Mouse (Mus musculus): ENCODE results near the gene Atp8a2. TPM values are rescaled to one million over a fixed set of nuclear protein-coding genes. Genes with fewer than 3 reads are reported as not detected.
A peak's percentile ranks its signal among the peaks of the same experiment; 100 is the strongest.

The Atp8a2 gene
- total and polyA plus RNA-seq, 3 experiments, result 0.15 to 1.2 (median 0.76) TPM

DNA sequence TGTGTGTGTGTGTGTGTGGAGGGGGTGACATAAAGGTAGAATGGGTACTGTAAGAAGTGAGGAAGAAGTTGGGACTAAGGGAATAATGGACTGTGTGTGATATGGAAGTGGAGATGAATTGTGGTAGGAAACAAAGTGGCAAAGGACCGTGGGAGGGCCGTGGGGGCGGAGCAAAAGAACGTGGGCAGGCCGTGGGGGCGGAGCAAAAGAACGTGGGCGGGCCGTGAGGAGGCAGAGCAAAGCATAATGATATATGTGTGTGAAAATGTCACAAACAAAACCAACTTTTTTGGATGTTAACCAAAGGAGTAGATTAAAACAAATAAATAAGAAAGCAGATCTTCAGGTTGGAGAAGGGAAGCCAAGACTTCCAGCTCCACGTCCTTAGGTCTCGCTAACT lies 44.6 kb downstream of the Atp8a2 start:
- DNase-seq, result no peak

DNA sequence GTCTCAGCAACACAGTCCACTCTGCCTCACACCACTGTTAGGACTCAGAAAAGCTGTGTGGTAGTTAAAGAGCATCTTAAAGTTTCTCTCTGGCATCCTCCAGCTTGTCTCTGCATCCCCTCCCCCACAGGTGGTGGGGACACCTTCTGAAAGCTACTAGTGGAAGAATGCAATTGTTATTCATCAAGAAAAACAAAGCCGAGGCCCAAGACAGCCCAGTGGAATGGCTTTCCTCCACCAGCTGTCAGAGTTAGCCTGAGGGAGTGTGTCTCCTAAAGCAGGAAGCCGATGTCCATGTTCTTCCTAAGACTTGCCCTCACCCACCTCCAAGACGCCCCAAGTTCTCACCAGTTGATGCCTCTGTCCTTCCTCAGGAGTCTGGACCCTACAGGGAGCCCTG lies 48.1 kb downstream of the Atp8a2 start:
- DNase-seq, result no peak

DNA sequence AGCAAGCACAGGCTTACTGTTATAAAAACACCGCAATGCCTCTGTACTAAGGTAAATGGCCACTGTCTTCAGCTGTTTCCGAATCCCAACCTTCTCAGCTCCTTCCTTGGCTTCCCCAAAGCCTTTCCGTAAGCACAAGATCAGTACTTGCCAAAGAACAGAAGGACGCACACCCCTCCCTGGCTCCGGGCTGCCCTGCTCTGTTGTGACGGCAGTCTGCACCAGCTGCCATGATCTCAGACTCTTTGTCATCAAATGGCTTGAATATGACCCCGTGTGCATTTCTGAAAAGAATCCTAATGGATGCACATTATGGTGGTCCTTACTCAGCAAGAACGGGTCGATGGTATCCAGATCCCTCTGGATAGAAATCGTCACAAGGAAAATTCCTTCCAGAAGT lies 53.7 kb downstream of the Atp8a2 start:
- DNase-seq, result no peak

DNA sequence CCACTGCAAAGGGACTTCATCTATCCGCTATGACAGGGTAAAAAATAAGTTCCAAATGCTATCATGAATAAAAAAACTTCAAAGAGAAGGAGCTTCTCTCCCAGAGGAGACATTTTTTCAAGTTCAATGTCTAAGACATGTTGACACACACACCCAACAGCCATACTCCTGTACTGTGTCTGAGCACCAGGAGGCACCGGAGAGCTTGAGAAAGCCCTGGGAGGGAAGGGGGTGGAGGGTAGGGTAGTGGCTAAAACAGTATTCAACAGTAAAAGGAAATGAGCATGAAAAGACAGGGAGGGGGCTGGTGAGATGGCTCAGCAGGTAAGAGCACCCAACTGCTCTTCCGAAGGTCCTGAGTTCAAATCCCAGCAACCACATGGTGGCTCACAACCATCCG lies 58.6 kb downstream of the Atp8a2 start:
- DNase-seq, result no peak

DNA sequence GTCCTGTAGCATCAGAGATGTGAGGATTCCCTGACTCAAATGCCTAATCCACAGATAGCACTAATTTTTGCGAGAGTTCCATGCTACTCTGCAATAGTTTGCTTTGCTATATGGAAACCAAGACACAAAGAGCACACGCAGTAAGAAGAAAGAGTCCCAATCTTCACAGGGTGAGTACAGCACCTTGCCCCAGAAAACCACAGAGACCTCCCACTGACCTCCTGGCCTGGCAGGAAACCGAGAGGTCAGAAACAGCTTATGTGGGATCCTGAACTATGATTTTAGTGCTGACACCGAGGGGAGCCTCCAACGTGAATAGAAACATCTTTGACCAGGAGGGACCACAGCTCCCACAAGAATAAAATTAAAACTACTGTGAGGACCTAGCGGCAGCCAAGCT lies 59.2 kb downstream of the Atp8a2 start:
- no peak for DNase-seq

DNA sequence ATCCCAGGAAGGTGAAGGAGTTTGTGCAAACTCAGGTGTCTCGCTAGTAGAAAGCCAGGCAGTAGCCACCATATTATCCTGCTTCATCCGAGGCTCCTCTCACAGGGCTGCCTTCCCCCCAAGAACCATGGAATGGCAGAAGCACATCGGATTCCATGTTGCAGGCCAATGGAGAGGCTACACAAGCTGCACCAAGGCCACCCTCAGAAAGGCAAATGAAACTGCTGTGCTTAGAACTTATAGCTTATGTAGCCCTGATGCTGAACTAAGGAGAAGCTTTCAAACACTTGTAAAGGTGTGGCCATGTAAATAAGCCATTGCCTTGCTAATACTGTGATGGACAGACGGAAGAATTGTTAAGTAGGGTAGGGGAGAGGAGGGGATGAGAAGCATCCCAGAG lies 61.2 kb downstream of the Atp8a2 start:
- no peak for DNase-seq

DNA sequence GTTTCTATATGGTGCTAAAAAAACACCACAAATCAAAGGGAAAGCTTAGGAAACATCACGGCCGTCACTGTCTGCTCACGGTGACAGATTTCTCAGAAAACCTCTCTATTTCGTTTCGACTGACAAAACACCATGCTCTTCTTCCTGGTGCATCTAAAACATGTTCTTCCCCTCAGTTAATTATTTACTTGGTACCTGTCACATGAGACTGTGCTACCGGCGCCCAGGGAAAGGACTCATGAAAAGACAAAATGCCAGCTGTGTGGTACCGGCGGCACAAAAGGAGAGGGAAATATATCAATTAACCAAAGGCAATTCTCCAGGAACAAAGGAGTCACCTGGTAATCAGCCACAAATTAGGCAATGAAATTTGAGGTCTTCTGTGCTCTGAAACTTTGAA lies 62.3 kb downstream of the Atp8a2 start:
- no peak for DNase-seq

DNA sequence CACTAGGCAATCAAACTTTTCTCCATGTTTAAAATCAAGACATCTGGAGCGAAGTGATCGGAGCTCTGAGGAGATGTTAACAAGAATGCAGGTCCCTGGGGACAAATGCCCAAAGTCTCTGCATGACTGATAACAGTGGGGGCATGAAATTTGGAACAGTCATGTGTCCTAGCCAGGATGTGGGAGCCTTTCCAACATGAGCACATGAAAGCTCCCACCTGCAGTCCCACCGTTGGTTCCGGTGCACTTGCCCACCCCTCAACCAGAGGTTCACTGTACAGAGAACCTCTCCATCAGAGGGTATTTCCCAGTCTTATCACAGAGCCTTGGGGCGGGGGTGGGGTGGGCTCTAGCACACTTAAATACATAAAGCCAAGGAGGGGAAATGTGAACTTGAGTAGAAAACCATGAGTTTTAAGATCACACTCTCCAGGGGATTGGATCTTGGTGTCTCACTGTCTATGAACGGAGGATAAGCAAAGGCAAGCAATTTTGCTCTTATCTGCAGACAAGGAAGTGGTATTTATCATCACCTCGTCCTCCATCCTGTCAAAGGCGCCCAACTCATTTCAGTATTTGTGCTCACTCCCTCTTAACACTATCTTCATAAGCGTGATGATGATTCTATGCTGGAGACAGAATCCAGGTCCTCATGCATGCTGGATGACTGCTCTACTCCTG lies 65.6 kb downstream of the Atp8a2 start:
- DNase-seq, result no peak

DNA sequence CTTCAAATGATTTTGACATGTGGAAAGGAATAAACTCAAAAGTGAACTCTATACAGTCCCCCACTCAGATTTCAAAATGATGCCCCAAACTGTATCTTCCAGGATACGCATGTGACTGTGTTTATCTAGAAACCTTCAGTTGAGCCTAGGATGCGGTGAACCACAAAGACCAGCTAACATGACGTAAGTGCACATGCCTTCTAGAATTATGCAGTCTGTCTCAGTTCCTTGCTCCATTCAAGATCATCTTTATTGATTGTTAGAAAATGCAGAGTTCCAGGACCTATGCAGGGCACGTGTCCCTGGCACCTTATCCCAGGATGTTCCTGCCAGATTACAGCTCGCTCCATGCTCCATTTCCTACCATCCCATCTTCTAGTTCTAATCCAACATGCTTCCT lies 67.4 kb downstream of the Atp8a2 start:
- no peak for DNase-seq

DNA sequence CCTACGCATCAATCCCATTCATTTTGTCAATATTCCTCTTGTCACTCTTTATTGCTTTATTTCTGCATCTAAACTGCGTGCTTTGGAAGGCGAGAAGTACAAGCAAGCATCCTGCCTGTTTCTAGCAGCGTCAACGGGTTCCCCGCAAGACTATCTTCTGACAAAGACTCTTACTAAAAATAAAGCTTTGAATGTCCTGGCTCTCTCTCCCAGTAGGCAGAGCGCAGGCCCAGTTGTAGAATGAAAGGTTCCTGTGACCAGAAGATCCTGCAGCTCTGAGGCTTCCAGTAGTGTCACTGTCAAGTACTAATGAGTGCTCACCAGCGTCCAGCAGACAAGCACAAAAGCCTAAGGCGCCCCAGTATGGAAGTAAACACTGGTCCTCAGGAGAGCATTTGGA lies 71.8 kb downstream of the Atp8a2 start:
- no peak for DNase-seq

DNA sequence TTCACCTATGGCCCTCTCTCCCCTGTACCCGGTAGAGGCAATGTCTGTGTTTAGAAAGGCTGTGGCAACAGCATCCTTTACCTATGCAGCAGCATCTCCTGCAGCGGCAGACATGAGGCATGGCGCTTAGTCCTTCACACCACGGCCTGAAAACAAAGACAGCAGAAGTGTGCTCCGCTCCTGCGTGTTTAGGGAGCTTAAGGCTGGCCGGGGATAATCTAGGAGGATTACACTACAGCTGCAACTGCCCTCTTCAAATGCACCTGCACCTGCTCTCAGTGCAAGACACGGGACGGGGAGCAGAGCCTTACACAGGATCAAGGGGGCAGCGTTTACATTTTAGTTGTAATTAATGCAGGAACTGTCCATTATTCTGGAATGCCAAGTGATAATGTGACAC lies 75.4 kb downstream of the Atp8a2 start:
- DNase-seq, result no peak

DNA sequence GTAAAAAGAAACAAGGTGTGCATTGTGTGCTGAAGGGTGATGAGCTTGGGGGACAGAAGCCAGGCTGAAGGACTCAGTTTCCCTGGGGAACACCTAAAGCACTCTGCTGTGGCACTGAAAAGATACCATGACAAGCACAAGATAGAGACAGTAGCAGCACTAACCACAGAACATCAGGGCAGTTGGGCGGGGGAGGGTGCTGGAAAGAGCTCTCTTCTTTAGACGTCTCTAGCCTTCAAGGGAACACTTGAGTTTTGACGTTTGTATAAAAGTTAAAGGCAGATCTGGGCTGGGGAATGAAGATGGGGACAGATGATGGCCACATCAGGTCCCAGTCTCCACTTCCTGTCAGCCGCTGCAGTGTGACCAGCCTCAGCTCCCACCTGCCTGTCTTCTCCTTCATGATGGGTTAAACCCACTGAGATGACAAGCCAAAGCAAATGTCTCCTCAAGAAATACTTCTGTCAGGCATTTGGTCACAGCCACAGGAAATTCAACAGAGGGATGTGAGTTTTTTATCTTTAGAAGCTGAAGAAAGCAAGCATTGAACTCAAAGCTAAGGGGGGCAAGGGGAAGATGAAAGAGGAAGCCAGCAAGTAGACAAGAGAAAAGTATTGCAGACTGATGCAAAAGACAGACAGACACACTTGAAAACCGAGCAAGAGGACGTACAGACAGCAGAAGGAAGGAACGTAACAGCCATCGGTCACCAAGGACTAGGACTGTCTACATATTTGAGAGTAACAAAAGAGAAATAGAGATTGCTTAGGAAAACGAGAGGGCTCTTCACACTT lies 79.0 kb downstream of the Atp8a2 start:
- DNase-seq, result no peak

DNA sequence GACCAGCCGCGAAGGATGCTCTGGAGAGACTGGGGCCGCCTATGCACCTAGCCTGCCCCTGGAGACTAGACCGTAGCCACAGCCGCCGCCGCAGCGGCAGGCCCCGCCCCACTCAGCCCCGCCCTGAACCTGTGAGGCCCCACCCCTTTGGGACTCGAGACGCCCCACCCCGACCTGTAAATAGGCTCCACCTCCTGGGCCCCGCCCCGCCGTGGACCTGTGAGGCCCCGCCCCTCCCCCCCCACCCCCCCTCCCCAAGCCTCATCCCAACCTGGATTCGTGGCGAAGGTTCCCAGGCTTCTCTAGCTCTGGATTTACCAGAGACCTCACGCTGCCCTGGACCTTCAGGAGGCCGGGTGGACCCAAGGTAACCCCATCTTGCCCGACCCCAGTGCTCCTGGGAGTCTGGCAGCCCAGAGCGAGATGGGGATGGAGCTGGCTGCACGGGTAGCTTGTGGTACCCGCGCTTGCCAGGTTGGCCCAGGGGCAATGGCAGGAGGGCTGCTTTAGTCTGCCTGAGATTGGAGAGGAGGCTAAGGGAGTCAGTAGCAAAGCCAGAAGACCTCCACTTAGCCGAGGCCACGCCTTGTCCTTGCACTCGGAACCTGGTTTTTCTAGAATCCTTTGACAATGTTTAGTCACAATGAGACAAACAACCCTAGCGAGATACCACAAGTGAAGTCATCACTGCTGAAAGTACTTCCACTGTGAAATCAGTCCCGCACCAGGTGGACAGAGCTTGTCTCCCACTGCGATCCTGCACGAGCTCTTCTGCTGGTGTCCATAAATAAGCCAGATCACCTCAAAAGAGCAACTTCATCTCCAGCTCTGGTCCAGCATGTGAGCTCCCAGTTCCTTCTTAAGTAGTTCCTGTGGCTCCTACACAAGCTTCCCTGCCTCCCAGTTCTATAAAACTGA lies 109.9 kb downstream of the Atp8a2 start:
- peak; percentile 28 for DNase-seq

DNA sequence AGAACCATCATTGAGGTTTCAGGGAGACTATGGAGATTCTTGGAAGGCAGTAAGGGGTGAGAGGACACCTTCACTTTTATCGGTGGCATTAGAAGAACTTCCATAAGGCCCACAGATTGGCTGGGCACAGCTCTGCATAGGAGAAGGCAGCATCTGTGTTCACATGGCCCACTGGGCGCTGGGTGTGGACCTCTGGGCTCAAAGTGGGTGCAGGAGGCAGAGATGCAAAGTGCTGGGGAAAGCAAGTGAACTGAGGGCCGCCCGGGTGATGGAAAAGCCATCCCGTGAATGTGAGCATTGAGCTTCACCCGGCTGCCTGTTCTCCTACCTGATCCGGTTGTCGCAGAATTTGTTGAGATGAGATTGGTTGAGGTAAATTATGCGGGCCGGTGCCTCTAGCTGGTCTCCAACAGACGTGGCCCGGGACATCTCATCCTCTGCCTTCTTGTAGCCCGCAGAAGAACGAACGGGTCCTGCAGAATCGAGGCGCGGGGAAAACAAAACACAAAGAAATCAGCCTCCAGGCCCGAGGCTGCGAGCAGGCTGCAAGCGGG lies 110.6 kb downstream of the Atp8a2 start:
- DNase-seq, result no peak

DNA sequence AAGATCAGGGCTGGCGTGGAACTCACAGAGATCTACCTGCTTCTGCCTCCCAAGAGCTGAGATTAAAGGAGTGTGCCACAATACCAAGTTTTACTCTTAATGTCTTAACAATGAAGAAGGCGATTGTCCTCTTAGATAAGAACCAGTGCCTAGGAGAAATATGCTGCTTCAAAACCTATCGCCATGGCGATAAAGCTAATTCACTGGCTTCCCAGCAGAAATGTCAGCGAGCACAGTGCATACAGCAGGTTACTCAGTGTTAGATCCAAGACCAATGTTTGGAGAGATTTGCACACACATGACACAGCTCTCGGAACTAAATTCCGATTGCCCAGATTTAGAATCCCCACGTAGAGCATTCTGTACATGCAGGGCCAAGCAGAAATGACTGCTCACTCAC lies 114.2 kb downstream of the Atp8a2 start:
- DNase-seq, result no peak

DNA sequence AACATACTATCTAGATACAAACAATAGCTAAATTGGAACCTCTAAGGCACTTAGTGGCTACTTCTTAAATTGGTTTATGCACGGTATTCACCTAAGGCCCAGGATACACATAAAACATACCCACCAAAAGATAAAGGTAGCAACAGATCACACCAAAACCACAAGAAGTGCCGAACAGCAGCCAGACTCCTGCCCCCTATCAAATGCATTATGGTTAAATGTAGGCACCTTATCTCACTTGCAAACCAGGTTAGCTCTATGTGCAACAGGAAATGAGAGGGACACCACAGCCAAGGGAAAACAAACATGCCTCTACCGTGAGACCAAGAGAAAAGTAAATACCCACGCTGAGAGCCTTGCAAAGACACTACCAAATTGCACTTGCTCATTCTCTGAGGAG lies 124.5 kb downstream of the Atp8a2 start:
- no peak for DNase-seq

DNA sequence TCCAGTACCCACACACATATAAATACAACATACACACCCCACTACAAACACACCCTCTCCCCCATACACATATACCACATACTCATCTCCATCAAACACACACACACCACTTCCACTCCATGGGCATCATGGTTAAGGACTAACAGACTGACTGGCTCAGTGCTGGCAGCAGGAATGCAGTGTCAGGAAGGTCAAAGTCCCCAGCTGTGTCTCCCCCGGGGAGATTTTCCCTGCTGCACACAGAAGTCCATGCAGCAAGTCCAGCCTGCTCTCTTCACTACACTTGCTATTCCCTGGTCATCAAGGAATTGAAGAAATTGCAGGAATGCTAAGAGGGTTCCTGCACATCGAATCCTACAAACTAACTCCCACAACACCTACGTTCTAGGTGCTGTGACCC lies 131.8 kb downstream of the Atp8a2 start:
- DNase-seq, result no peak

DNA sequence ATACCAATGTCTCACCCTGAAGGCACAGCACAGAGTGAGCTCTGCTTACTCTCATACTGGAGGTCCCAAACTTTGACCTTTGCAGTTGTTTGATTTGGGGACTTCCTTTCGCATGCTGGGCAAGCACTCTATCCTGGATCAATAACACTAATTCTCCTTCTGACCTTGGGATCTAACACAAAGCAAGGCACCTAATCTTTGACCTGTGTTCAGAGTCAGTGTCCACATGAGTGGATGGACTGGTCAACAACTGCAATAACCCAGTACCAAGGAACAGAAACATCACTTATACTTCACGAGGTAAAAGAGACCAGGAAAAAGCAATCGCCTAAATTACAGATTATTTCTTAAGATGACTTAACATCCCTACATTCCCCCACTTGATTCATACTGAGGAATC lies 136.0 kb downstream of the Atp8a2 start:
- DNase-seq, result no peak

DNA sequence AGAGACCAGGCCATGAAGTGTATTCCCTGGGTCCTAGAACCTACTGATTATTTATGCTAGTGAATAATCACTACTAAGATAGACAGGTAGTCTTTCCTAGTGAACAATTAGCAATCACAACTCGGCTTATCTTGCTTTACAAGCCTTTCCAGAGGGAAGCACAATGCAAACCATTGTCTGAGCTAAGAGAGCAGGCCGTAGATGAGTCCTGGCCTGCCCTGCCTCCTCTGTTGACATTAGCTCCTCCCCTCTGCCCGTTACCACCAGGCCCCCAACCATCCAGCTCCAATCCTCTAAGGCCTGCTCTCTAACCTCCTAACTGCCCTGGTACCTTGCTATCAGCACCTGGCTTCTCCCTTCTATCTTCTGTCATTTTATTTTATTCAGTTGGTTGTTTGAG lies 138.1 kb downstream of the Atp8a2 start:
- no peak for DNase-seq

DNA sequence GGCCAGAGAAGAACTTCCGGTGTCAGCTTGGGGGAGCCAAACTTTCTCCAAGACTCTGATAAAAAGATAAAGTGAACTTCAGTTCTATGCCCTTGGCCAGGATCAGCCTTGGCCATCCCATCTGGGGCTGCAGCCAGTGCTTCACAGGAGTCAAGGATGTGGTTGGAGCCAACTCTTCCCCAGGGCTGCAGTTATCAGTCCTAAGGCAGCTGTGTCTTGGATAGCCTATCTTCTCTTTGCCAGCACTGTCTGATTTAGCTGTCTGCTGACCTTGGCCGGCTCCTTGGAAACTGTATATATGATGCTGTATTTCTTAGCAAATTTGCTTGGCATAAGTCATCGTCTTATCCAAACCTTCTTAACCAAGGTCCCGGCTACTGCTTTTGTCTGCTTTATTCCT lies 141.7 kb downstream of the Atp8a2 start:
- DNase-seq, result no peak

DNA sequence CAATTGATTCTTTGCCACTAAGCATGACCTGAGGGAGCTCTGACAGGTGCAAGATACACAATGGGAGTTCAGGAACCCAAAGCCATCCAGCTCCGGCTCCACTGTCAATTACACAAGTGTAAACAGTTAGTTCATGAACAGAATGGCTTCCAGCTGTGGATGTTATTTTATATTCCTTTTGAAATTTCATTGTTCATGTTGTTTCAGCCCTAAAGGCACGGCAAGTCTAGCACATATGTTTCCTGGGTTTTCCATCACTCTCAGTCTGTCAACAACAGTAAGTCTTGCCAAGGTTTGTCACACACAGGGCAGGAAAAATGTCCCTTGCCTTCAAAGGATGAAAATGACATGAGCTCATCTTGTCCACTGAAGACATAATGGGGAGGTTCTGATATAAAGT lies 166.3 kb downstream of the Atp8a2 start:
- DNase-seq, result no peak

DNA sequence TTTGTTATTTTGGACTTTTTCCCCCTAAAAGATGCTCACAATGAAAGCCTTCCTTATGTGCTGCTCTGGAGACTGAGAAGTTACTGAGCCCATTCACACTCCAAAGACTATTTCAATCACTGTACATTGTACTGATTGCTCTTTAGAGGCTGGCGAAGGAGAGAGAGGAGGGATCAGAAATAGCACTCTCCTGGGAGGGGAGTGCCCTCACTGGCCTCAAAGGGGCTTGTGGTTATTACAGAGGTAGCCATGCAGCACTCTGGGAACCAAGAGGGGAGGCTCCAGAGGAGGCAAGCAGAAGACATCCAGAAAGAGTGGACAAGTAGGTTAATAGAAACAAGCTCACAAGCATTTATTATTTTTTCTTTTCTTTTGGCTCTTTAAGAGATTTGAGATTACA lies 169.8 kb downstream of the Atp8a2 start:
- DNase-seq, result no peak

DNA sequence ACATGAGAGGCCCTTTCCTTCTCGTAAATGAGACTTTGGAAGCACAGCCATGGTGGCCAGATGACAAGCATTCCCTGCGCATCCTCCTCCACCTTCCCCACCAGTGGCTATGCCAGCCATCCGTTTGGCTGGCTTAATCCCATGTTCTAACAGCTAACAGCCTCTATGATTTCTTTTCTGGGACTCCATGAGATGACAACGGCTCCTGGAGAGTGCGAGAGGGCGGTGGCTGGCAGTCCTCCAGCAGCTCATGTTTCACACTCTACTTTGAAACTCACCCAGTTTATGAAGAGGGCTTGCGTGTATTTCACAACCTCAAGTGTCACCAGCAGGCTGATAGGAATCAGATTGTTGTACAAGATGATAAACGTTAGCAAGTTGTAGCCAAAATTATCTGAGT lies 170.3 kb downstream of the Atp8a2 start:
- peak; percentile 33 for DNase-seq

Measured in adrenal gland, adult 2 months (tissue).